In the genomic region with DNA sequence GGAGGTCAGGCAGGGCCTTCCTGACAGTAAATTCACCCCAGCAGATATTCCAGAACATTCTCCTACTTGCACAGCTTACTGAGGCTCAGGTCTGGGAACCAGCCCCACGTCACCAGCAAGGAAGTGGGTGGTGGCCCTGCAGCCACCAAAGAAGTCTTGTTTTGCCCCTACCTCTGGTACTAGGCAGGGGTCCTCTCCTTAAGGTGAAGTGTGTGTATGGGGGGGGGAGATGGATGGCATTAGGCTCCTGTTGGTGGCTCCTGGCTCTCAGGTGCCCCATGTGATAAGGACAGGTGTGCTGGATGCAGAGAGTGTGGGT, we compare ENCODE assay signal across 8 mouse cellular contexts. TPM values are rescaled to one million over a fixed set of nuclear protein-coding genes. Genes with fewer than 3 reads are reported as not detected.
DNase-seq lines count a peak whose midpoint lies in the region; ATAC-seq and TF ChIP-seq lines count a peak whose summit lies in the region.

No protein-coding gene starts in this region.

- intact Hi-C loops in heart, postnatal 14 days (cut with DNase I), result loop anchor here (1.0 to 10.0 kb wide), 4 partner anchors 29 to 344 kb away; partner anchors contain the start of gene Taf1c

- peaks cover 31% of the 10 kb centered on the region for H3K27me3 ChIP-seq in heart, embryonic 15.5 days
- peaks cover 43% of the 10 kb centered on the region for H3K27me3 ChIP-seq in megakaryocyte, embryonic 14.5 days (replicated peaks)
- no peaks in the 10 kb centered on the region for H3K27me3 ChIP-seq in stomach, embryonic 15.5 days (replicated peaks)

- ATAC-seq in heart, embryonic 15.5 days (replicated peaks; ENCODE audit: insufficient number of reproducible peaks, insufficient read depth, low FRiP score, low read depth), result no peak
- ATAC-seq in megakaryocyte, adult 5-6 weeks (ENCODE audit: poor library complexity, severe bottlenecking), result no peak
- peak; percentile 74 for ATAC-seq in inflammation-experienced regulatory T-cells, adult 6 months
- ATAC-seq in stomach, embryonic 15.5 days (ENCODE audit: insufficient read depth, low FRiP score, low read depth), result peak; percentile 45; the same call in 1 of the 2 replicates

- H3K4me2 ChIP-seq in heart, embryonic 15.5 days, result peak overlapping the region; percentile 41
- H3K4me2 ChIP-seq in stomach, embryonic 15.5 days, result peak overlapping the region; percentile 38

- peaks cover 22% of the 10 kb centered on the region for H3K4me1 ChIP-seq in heart, embryonic 15.5 days (replicated peaks)
- H3K4me1 ChIP-seq in megakaryocyte, embryonic 14.5 days, result peaks cover 61% of the 10 kb centered on the region
- peaks cover 34% of the 10 kb centered on the region for H3K4me1 ChIP-seq in stomach, embryonic 15.5 days

- TF ChIP-seq CTCF in layer of hippocampus, adult 2 months (conservative IDR thresholded peaks at IDR 0.05), result no peak

- H3K27ac ChIP-seq in heart, embryonic 15.5 days, result no peak overlapping the region
- H3K27ac ChIP-seq in stomach, embryonic 15.5 days, result peak overlapping the region; percentile 68; the same call in 1 of the 2 replicates
- H3K27ac ChIP-seq in layer of hippocampus, adult 2 months, result no peak overlapping the region

- no peak for DNase-seq in heart, postnatal 14 days
- no peak for DNase-seq in cerebellum, postnatal 36 days
- DNase-seq in layer of hippocampus, adult 2 months (ENCODE audit: low spot score in 2 of 2), result no peak

- H3K36me3 ChIP-seq in heart, embryonic 15.5 days, result no peaks in the 10 kb centered on the region
- H3K36me3 ChIP-seq in megakaryocyte, embryonic 14.5 days (replicated peaks; ENCODE audit: low read length), result peaks cover 36% of the 10 kb centered on the region
- no peaks in the 10 kb centered on the region for H3K36me3 ChIP-seq in stomach, embryonic 15.5 days

- H3K9ac ChIP-seq in heart, embryonic 15.5 days, result no peak overlapping the region
- no peak overlapping the region for H3K9ac ChIP-seq in stomach, embryonic 15.5 days

- 52% methylated on average over 1 of the region's 1 CpGs for WGBS in heart, embryonic 15.5 days
- 43% methylated on average over 1 of the region's 1 CpGs for WGBS in stomach, embryonic 15.5 days

- no peak overlapping the region for H3K4me3 ChIP-seq in heart, embryonic 15.5 days
- H3K4me3 ChIP-seq in megakaryocyte, embryonic 14.5 days (replicated peaks), result peak overlapping the region; percentile 17
- no peak overlapping the region for H3K4me3 ChIP-seq in stomach, embryonic 15.5 days (replicated peaks)
- no peak overlapping the region for H3K4me3 ChIP-seq in layer of hippocampus, adult 2 months

- no peaks in the 10 kb centered on the region for H3K9me3 ChIP-seq in heart, embryonic 15.5 days (replicated peaks)
- H3K9me3 ChIP-seq in megakaryocyte, embryonic 14.5 days, result no peaks in the 10 kb centered on the region
- H3K9me3 ChIP-seq in stomach, embryonic 15.5 days, result no peaks in the 10 kb centered on the region

RNA-seq across cellular contexts. Expression of gene Necab2, which starts 5.6 kb away (rescaled TPM):
- 0.16 and 0.20 TPM in 2 replicates for polyA plus RNA-seq in heart, embryonic 15.5 days (2015; fragmentation: Nextera tagmentation; extraction: Ambion mirVana)
- not detected for total RNA-seq in heart, postnatal 14 days (2021)
- not detected in 2 replicates for polyA plus RNA-seq in megakaryocyte, embryonic 14.5 days (2012; ENCODE audit: insufficient read depth, low replicate concordance)
- not detected in 2 replicates for total RNA-seq in megakaryocyte, adult 5-6 weeks (2015)
- not detected in 2 replicates for total RNA-seq in megakaryocyte, adult 5-6 weeks (2017)
- polyA plus RNA-seq in inflammation-experienced regulatory T-cells, adult 6 months (2017; shearing (Covaris generic)), result not detected
- polyA plus RNA-seq in stomach, embryonic 15.5 days (2015; fragmentation: Nextera tagmentation; extraction: Ambion mirVana), result 1.3 and 1.9 TPM in 2 replicates
- 100 to 1,000 TPM in 1 of 2 experiments, 10 to 100 TPM in 1; 99.0 to 104 TPM for total RNA-seq in layer of hippocampus, adult 2 months (2021)

RNA-seq across cellular contexts. Expression of gene Osgin1, which starts 7.0 kb away (rescaled TPM):
- polyA plus RNA-seq in heart, embryonic 15.5 days (2015; fragmentation: Nextera tagmentation; extraction: Ambion mirVana), result 0.67 and 1.4 TPM in 2 replicates
- 1 to 10 TPM; 1.3 to 2.5 TPM for total RNA-seq in heart, postnatal 14 days (2021)
- 6.3 and 11.2 TPM in 2 replicates for polyA plus RNA-seq in megakaryocyte, embryonic 14.5 days (2012; ENCODE audit: insufficient read depth, low replicate concordance)
- 6.1 and 6.4 TPM in 2 replicates for total RNA-seq in megakaryocyte, adult 5-6 weeks (2015)
- total RNA-seq in megakaryocyte, adult 5-6 weeks (2017), result 2.5 and 5.7 TPM in 2 replicates
- polyA plus RNA-seq in inflammation-experienced regulatory T-cells, adult 6 months (2017; shearing (Covaris generic)), result 10 to 100 TPM; 15.6 to 28.0 (median 24.5) TPM
- 7.5 and 8.0 TPM in 2 replicates for polyA plus RNA-seq in stomach, embryonic 15.5 days (2015; fragmentation: Nextera tagmentation; extraction: Ambion mirVana)
- total RNA-seq in layer of hippocampus, adult 2 months (2021), result 1 to 10 TPM in 1 of 2 experiments, under 1 TPM in 1; 0.18 to 1.3 TPM

RNA-seq across cellular contexts. Expression of gene Mlycd, which starts 46.2 kb away (rescaled TPM):
- 19.1 and 21.1 TPM in 2 replicates for polyA plus RNA-seq in heart, embryonic 15.5 days (2015; fragmentation: Nextera tagmentation; extraction: Ambion mirVana)
- total RNA-seq in heart, postnatal 14 days (2021), result 100 to 1,000 TPM; 102 to 110 TPM
- 25.3 and 39.1 TPM in 2 replicates for polyA plus RNA-seq in megakaryocyte, embryonic 14.5 days (2012; ENCODE audit: insufficient read depth, low replicate concordance)
- total RNA-seq in megakaryocyte, adult 5-6 weeks (2015), result 5.4 and 6.5 TPM in 2 replicates
- total RNA-seq in megakaryocyte, adult 5-6 weeks (2017), result 5.7 and 7.5 TPM in 2 replicates
- polyA plus RNA-seq in inflammation-experienced regulatory T-cells, adult 6 months (2017; shearing (Covaris generic)), result 1 to 10 TPM; 2.6 to 7.3 (median 7.1) TPM
- 18.0 and 21.4 TPM in 2 replicates for polyA plus RNA-seq in stomach, embryonic 15.5 days (2015; fragmentation: Nextera tagmentation; extraction: Ambion mirVana)
- 10 to 100 TPM; 29.1 to 30.8 TPM for total RNA-seq in layer of hippocampus, adult 2 months (2021)

Comparison
In these comparisons a context has a peak if more than half of its experiments do, and no peak if none do; other contexts are left out.
1. ATAC-seq: peak in inflammation-experienced regulatory T-cells, adult 6 months (single experiment) and stomach, embryonic 15.5 days (single experiment); none in heart, embryonic 15.5 days (single experiment) and megakaryocyte, adult 5-6 weeks (single experiment).